Mouse (Mus musculus) lung, embryonic 15.5 days (tissue): ENCODE measurements at regions not wholly inside any gene's neighbourhood (a gene's known extent, or its start where the extent isn't known, plus 50 kb on each side); places are given as distances from the start of the nearest gene placed in this dataset.

Experiments used
- ATAC-seq: fragments of 200-750 bp; cut with Nextera tagmentation; 2 replicates; pipeline ENCODE4 v1.8.0; 2017; ENCODE audit warnings: moderate number of reproducible peaks, borderline replicate concordance; ENCODE audit not compliant: low FRiP score, low TSS enrichment; ENCODE audit errors: extremely low read depth
- H3K27ac ChIP-seq: fragments of 300-500 bp; sonication (generic); 2 replicates; pipeline ENCODE4 v1.5.1; 2015; ENCODE audit warnings: moderate library complexity, mild to moderate bottlenecking, inconsistent platforms
- H3K27me3 ChIP-seq: fragments of 300-500 bp; sonication (generic); 2 replicates; pipeline ENCODE4 v1.6.1; 2015; ENCODE audit warnings: inconsistent platforms
- H3K36me3 ChIP-seq: fragments of 300-500 bp; sonication (generic); 2 replicates; pipeline ENCODE4 v1.6.1; 2015; ENCODE audit warnings: inconsistent platforms
- H3K4me1 ChIP-seq: fragments of 300-500 bp; sonication (generic); 2 replicates; pipeline ENCODE4 v1.6.1; 2015; ENCODE audit warnings: inconsistent platforms
- H3K4me2 ChIP-seq: fragments of 300-500 bp; sonication (generic); 2 replicates; pipeline ENCODE4 v1.6.1; 2015; ENCODE audit warnings: inconsistent platforms, mild to moderate bottlenecking, moderate library complexity
- H3K4me3 ChIP-seq: fragments of 300-500 bp; sonication (generic); 2 replicates; pipeline ENCODE4 v1.5.1; 2015; ENCODE audit warnings: mild to moderate bottlenecking, inconsistent platforms
- H3K9ac ChIP-seq: fragments of 300-500 bp; sonication (generic); 2 replicates; pipeline ENCODE4 v1.6.1; 2015; ENCODE audit warnings: inconsistent platforms
- H3K9me3 ChIP-seq: fragments of 300-500 bp; sonication (generic); 2 replicates; pipeline ENCODE4 v1.6.1; 2016; ENCODE audit warnings: inconsistent platforms
- WGBS: fragments of 180-500 bp; shearing (Covaris S2); methylation state at CpG from one replicate; pipeline ENCODE4 v1.1.7; 2015; 5-methylcytosine and 5-hydroxymethylcytosine counted together

DNA sequence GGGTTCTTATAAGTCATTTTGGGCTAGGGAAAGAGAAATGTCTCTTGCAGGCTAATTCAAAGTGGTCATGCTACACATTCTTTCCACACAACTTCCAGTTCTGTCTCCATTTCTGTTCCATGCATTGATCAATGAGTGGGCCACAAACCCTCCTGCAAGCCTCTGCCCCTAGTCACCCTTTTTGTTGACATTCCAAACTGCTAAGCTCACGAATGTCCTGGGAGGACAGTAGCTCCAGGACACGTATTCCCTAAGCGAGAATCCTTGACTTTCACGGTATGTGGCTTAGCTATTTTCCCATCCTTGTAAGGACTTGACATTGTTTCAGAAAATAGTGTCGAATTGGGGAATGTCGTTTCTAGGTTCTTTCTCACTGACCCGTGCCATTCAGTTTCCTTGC, 91.1 kb upstream of the Bmp2 start:
- ATAC-seq, result no peak
- 27% methylated on average over 7 of the region's 7 CpGs for WGBS
- H3K4me2 ChIP-seq, result no peak overlapping the region
- no peak overlapping the region for H3K4me3 ChIP-seq
- H3K9ac ChIP-seq, result no peak overlapping the region
- H3K9me3 ChIP-seq, result no peaks in the 10 kb centered on the region
- no peak overlapping the region for H3K27ac ChIP-seq
- no peaks in the 10 kb centered on the region for H3K4me1 ChIP-seq
- H3K27me3 ChIP-seq, result no peaks in the 10 kb centered on the region
- no peaks in the 10 kb centered on the region for H3K36me3 ChIP-seq

DNA sequence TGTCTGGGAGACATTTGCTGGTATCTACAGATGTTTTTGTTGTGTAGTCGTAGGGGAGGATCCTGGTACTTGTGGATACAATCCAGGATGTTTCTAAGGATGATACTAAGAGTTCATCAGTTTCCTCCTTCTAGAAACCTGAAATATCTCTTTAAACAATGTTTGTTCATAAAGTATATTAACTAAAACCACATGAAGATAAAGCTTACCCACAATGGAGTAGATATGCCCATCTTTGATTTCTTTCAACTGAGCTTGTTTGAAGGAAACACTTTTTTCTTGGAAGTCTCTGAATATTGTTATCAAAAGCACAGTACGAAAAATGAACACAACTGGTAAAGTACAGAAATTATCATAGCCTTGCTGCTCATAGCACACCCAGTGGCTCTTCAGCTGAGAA, 89.6 kb upstream of the Bmp2 start:
- Histone ChIP-seq H3K27ac (no peak overlapping the region), H3K9ac (no peak overlapping the region), H3K4me3 (no peak overlapping the region), H3K27me3 (no peaks in the 10 kb centered on the region), H3K9me3 (no peaks in the 10 kb centered on the region), H3K36me3 (no peaks in the 10 kb centered on the region), H3K4me2 (no peak overlapping the region), H3K4me1 (no peaks in the 10 kb centered on the region)
- 84% methylated on average over 2 of the region's 2 CpGs for WGBS
- no peak for ATAC-seq

DNA sequence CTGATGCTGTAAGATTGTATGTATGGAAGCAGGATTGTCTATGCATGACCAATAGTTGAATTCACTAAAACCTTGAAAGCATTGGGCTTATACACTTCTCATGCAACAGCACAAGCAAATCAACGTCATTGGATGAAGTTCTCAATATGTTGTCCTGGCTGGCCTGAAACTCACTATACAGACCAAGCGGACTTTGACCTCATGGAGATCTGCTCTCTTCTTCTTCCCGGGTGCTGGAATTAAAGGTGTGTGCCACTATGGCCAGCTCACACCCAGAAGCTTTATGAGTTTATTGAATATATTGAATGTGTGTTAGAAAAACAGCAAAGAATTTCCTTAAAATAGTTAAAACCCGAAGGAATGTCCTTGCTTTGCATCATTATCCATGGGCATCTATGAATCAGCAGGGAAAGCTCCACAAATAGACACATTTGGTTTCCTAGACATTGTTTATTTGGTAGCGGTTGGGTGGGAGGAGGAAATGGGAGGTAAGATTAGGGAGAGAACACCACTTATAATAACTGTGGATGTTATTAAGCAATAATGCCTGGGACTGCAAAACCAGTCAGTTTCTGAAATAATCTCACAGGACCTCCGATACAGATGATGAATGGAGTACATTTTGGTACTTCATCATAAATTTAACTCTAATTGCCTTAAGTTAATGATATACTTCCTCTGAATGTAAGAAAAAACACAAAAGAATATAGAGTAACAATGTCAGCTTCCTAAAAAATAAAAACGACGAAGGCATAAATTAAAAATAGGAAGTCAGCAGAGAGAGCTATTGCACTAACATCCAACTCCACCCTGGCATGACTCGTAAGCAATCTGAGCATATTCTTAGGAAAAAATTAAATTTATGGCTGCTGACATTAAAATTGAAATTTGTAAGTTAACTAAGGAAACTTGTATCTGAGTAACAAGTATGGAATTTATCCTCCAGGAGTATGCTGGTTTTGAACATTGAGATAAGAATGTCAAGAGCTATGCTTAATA, 84.5 kb upstream of the Bmp2 start:
- ATAC-seq, result no peak
- Histone ChIP-seq H3K27ac (no peak overlapping the region), H3K9me3 (no peaks in the 10 kb centered on the region), H3K4me1 (no peaks in the 10 kb centered on the region), H3K9ac (no peak overlapping the region), H3K4me2 (no peak overlapping the region), H3K36me3 (no peaks in the 10 kb centered on the region), H3K27me3 (no peaks in the 10 kb centered on the region), H3K4me3 (no peak overlapping the region)
- WGBS, result 78% methylated on average over 9 of the region's 9 CpGs

DNA sequence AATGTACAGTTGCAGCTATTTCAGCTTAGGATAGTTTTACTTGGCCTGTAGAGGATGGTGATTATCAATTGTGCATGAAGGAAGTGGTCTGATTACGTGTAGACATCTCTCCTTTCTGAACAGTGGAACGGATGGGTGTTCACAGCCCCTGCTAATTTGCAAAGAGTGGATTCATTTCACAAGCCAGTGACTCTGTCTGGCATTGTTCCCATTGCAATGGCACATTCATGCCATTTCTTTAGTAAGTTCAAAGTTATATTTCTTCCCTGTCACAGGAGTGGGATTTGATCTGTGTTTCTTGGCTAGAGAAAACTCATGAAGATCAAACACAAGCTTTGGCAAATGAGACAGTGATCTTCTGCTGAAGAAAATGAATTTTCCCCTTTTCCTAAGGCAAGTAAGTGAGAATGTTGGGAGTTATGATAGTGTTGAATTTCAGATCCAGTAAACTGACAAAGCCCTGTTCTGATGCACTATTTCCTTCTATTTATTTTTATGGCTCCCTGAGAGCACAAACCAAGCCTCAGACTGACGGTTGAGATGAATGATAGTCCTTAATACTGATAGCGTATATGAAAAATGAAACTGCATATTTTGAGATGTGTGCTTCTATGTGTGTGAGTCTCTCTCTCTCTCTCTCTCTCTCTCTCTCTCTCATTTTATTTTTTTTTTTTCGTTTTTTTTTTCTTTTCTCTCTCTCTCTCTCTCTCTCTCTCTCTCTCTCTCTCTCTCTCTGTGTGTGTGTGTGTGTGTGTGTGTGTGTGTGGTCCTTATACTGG, 78.8 kb upstream of the Bmp2 start:
- 51% methylated on average over 5 of the region's 5 CpGs for WGBS

DNA sequence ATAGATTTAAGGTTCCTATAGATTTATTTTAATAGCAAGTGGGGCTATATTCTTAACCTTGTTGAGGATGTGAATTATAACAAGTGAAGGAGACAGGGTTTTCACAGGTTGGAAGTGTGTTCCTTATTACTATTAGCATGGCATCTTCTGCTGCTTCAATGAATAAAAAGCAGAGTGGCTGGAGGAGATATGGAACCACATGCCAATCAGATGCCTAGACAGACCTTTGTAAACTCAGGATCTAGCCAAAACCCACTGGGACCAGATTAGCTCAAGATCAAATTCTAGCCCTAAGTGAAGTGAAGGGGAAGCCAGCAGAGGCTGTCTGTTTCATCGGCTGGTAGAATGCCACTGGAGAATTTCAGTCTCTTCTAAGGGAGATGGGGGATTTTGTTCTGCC, 77.8 kb upstream of the Bmp2 start:
- Histone ChIP-seq H3K27me3 (no peaks in the 10 kb centered on the region), H3K4me3 (no peak overlapping the region), H3K36me3 (no peaks in the 10 kb centered on the region), H3K9ac (no peak overlapping the region), H3K4me1 (no peaks in the 10 kb centered on the region), H3K9me3 (no peaks in the 10 kb centered on the region), H3K27ac (no peak overlapping the region), H3K4me2 (no peak overlapping the region)
- WGBS, result 88% methylated on average over 1 of the region's 1 CpGs
- no peak for ATAC-seq

More for the DNA sequence above, 78.8 kb upstream of the Bmp2 start:
- Histone ChIP-seq H3K27ac (no peak overlapping the region), H3K9ac (no peak overlapping the region), H3K9me3 (no peaks in the 10 kb centered on the region), H3K4me3 (no peak overlapping the region), H3K27me3 (no peaks in the 10 kb centered on the region), H3K4me2 (no peak overlapping the region), H3K36me3 (no peaks in the 10 kb centered on the region), H3K4me1 (no peaks in the 10 kb centered on the region)
- ATAC-seq, result no peak

DNA sequence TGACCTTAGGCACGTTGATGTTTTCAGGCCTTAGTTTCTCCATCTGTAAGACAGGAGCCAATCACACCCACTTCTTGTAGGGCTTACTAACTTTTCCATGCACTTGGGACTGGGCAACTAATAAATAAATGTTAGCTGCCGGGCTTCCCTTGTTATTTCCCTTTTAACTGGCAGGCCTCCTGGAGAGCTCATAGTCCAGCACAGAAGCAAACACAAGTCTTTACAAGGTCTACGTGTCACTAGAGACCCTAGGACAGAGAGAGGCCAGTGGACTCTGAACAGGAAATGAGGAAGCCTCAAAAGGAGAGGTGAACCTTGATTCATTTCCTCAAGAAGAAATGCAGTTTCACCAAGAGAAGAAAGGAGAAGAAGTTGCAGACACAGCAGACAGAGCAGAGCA, 71.1 kb upstream of the Bmp2 start:
- Histone ChIP-seq H3K4me3 (no peak overlapping the region), H3K36me3 (no peaks in the 10 kb centered on the region), H3K9me3 (no peaks in the 10 kb centered on the region), H3K4me2 (no peak overlapping the region), H3K9ac (no peak overlapping the region), H3K27ac (no peak overlapping the region), H3K27me3 (no peaks in the 10 kb centered on the region), H3K4me1 (no peaks in the 10 kb centered on the region)
- ATAC-seq, result no peak
- WGBS, result 61% methylated on average over 3 of the region's 3 CpGs

DNA sequence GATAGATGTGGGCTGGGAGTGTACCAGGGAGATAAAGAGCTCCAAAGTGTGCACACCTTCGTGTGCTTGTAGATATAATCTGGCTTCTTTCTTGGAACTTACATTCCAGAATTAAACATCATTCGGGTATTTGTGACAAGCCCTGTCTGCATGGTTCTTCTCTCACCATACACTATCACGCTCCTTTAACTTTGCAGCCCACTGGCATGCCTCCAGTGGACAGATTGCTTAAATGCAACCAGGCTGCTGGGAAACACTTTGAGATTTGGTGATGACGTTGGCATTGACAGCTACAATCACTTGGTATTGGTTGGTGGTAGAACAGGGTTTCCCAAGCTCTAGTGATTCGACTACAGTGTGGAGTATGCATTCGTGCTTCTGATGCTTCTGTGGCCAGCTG, 70.7 kb upstream of the Bmp2 start:
- Histone ChIP-seq H3K27me3 (no peaks in the 10 kb centered on the region), H3K9ac (no peak overlapping the region), H3K9me3 (no peaks in the 10 kb centered on the region), H3K4me3 (no peak overlapping the region), H3K27ac (no peak overlapping the region), H3K36me3 (no peaks in the 10 kb centered on the region), H3K4me2 (no peak overlapping the region), H3K4me1 (no peaks in the 10 kb centered on the region)
- 67% methylated on average over 6 of the region's 6 CpGs for WGBS
- no peak for ATAC-seq

DNA sequence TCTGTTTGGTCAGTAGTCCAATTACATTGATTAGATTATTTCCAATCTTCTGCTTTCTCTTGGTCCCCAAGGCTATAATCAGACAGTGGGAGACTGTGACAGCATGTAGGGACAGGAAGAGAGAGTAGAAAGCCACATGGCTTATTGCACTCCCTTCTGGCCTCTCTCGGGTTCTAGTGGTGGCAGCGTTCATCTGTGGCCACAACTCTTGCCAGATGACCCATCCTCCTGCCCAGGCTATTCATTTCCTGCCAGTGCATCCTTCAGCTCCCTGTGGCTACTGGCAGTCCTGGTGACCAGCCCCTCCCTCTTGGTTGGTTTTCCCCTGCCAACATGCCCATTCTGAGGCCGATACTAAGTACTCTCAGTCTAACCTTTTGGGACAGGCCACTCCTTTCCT, 70.2 kb upstream of the Bmp2 start:
- 96% methylated on average over 3 of the region's 3 CpGs for WGBS
- Histone ChIP-seq H3K9me3 (no peaks in the 10 kb centered on the region), H3K4me1 (no peaks in the 10 kb centered on the region), H3K27me3 (no peaks in the 10 kb centered on the region), H3K4me3 (no peak overlapping the region), H3K27ac (no peak overlapping the region), H3K36me3 (no peaks in the 10 kb centered on the region), H3K9ac (no peak overlapping the region), H3K4me2 (no peak overlapping the region)
- no peak for ATAC-seq

DNA sequence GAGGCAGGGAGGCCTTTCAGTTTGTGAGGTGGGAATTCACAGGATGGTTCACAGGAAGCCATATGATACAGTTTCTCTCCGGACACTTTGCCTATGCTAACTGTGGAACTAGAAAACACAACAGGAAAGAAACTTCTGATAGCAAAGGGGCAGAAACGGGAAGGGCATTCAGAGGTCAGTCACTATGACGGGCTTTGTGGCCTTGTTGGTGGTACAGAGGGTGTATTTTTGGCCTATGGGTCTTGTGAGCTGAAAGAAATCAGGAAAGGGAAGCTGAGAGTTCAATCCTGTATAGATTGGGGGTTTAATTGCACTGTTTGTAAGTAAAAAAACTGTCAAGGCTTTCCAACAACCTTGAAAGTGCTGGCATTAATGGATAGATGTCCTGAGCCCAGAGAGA, 56.5 kb upstream of the Bmp2 start:
- ATAC-seq, result no peak
- 57% methylated on average over 3 of the region's 3 CpGs for WGBS
- Histone ChIP-seq H3K27ac (no peak overlapping the region), H3K4me2 (no peak overlapping the region), H3K4me3 (no peak overlapping the region), H3K27me3 (no peaks in the 10 kb centered on the region), H3K4me1 (0 out of 2 replicates have a peak, but pooled peaks cover 11% of the 10 kb centered on the region), H3K9me3 (no peaks in the 10 kb centered on the region), H3K36me3 (no peaks in the 10 kb centered on the region), H3K9ac (no peak overlapping the region)

DNA sequence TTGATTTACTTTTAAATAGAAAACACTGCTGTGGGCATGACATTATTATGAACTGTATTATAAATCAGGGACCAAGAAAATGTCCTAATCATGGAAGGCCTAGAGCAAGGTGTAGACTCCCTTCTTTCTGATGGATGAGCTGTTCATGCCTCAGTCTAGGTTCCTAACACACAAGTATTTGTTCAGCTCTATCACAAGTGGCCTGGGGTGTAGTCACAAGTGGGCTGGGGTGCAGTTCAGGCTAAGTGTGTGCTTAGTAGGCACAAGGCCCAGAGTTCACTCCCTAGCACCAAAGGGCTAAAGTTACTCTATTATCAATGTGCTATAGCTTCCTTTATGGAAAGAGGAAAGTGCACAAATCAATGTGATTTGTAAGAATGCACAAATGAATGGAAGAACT, 55.6 kb upstream of the Bmp2 start:
- no peak overlapping the region for H3K9ac ChIP-seq
- no peaks in the 10 kb centered on the region for H3K27me3 ChIP-seq
- ATAC-seq, result peak; percentile 67
- H3K4me2 ChIP-seq, result no peak overlapping the region
- H3K9me3 ChIP-seq, result no peaks in the 10 kb centered on the region
- H3K4me1 ChIP-seq, result 0 out of 2 replicates have a peak, but pooled peaks cover 11% of the 10 kb centered on the region
- H3K27ac ChIP-seq, result no peak overlapping the region
- H3K36me3 ChIP-seq, result no peaks in the 10 kb centered on the region
- no peak overlapping the region for H3K4me3 ChIP-seq

DNA sequence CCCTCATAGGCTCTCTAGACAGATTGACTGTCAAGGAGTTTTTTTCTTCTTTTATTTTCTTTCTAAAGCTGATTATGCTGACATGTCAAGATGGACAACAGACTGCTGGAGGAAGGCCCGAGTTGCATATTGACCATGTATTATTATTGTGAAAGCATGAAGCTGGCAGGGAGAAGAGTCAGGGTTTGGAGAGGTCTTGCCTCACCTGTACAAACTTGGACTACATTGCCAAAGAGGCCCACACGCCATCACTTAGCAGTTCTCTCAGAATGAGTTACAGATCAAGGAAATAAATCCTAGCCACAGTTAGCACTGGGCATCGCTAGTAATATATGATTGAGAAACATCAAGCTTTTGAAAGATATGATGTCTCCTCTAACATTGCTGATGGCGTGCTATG, 54.9 kb upstream of the Bmp2 start:
- H3K4me3 ChIP-seq, result no peak overlapping the region
- WGBS, result 69% methylated on average over 4 of the region's 4 CpGs
- H3K4me1 ChIP-seq, result 0 out of 2 replicates have a peak, but pooled peaks cover 11% of the 10 kb centered on the region
- ATAC-seq, result no peak
- no peaks in the 10 kb centered on the region for H3K27me3 ChIP-seq
- no peaks in the 10 kb centered on the region for H3K36me3 ChIP-seq
- 0 out of 2 replicates have a peak overlapping the region, but pooled peaks have one; percentile 69 for H3K27ac ChIP-seq
- H3K9ac ChIP-seq, result no peak overlapping the region
- no peaks in the 10 kb centered on the region for H3K9me3 ChIP-seq
- H3K4me2 ChIP-seq, result no peak overlapping the region

DNA sequence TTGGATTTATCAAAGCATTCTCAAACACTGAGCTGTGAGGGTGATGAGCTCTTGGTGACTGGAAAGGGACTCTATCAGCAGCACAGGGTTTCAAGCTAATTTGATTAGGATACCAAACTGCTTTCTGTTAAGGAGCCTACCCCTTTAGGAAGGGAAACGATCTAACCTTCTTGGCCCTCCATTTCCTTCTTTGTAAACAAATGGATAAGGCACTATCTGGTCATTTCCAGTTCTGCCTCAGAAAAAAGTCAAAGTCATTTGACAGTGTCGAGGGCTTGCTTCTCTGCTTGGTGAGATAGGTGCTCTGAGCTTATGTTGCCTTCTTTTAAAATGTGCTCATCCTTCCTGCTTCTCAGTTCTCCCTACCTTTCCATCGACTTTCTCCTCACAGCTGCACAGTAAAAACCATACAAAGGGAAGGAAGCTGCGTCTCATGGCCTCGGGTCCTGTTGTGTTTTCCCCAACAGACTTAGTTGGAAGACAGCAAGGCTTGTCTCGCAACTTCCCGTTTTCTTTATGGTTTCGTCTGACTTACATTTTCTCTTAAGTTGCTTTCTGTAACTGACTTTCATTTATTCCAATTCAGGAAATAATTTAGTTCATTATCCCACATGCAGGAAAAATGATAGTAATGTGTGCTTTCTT, 54.3 kb upstream of the Bmp2 start:
- WGBS, result 66% methylated on average over 8 of the region's 8 CpGs
- H3K27ac ChIP-seq, result peak overlapping the region; percentile 69
- H3K4me3 ChIP-seq, result no peak overlapping the region
- no peak overlapping the region for H3K9ac ChIP-seq
- no peaks in the 10 kb centered on the region for H3K9me3 ChIP-seq
- ATAC-seq, result no peak
- H3K27me3 ChIP-seq, result no peaks in the 10 kb centered on the region
- H3K4me1 ChIP-seq, result 0 out of 2 replicates have a peak, but pooled peaks cover 11% of the 10 kb centered on the region
- H3K36me3 ChIP-seq, result no peaks in the 10 kb centered on the region
- no peak overlapping the region for H3K4me2 ChIP-seq
